Mouse (Mus musculus) E14TG2a.4 (cell line): Measurements from ENCODE around the gene Nid1.

Experiments
- CTCF ChIP-seq: conservative IDR thresholded peaks from 2 replicates; pipeline ENCODE4 v1.5.1; 2014; ENCODE audit warnings: low read length
- NANOG ChIP-seq: IDR thresholded peaks from 2 replicates; pipeline ENCODE4 v1.6.1; 2014; ENCODE audit warnings: borderline replicate concordance, low read length, mixed read lengths
- POU5F1 ChIP-seq: IDR thresholded peaks from 2 replicates; pipeline ENCODE4 v1.6.1; 2014; ENCODE audit warnings: low read length, borderline replicate concordance

- TF ChIP-seq CTCF, result no peak
- TF ChIP-seq NANOG, result no peak
- no peak for TF ChIP-seq POU5F1
Observed at GRCm38 (mm10) chr13:13485682-13486081, 48.3 kb downstream of the Nid1 start.
